Mouse (Mus musculus) liver, postnatal 0 days (tissue): ENCODE measurements around the gene Atad5. TPM values are rescaled to one million over a fixed set of nuclear protein-coding genes. Genes with fewer than 3 reads are reported as not detected.

Experiments
- ATAC-seq: fragments of 200-750 bp; cut with Nextera tagmentation; 2 replicates; pipeline ENCODE4 v1.8.0; 2017; ENCODE audit warnings: mild to moderate bottlenecking, moderate library complexity
- DNase-seq: peaks from one replicate; pipeline ENCODE4 v3.0.0-alpha.2; 2016
- H3K27ac ChIP-seq: fragments of 300-500 bp; sonication (generic); 2 replicates; pipeline ENCODE4 v1.5.1; 2014; ENCODE audit warnings: antibody characterized with exemption, moderate library complexity, mild to moderate bottlenecking, low read depth
- H3K27me3 ChIP-seq: fragments of 300-500 bp; sonication (generic); 2 replicates; pipeline ENCODE4 v1.6.1; 2014; ENCODE audit warnings: low read length, control low read depth, mixed read lengths; ENCODE audit not compliant: insufficient read depth
- H3K36me3 ChIP-seq: fragments of 300-500 bp; sonication (generic); replicated peaks from 2 replicates; pipeline ENCODE4 v1.6.1; 2014; ENCODE audit warnings: mild to moderate bottlenecking, control low read depth, low read length, moderate library complexity, mixed read lengths; ENCODE audit not compliant: insufficient read depth
- H3K4me1 ChIP-seq: fragments of 300-500 bp; sonication (generic); 2 replicates; pipeline ENCODE4 v1.6.1; 2014; ENCODE audit warnings: antibody characterized with exemption, mild to moderate bottlenecking, control low read depth; ENCODE audit not compliant: insufficient read depth
- H3K4me2 ChIP-seq: fragments of 300-500 bp; sonication (generic); 2 replicates; pipeline ENCODE4 v1.6.1; 2014; ENCODE audit warnings: low read depth, mild to moderate bottlenecking, low read length, moderate library complexity, mixed read lengths
- H3K4me3 ChIP-seq: fragments of 300-500 bp; sonication (generic); 2 replicates; pipeline ENCODE4 v1.5.1; 2014; ENCODE audit warnings: low read depth, low read length
- H3K9ac ChIP-seq: fragments of 300-500 bp; sonication (generic); replicated peaks from 2 replicates; pipeline ENCODE4 v1.6.1; 2014; ENCODE audit warnings: mild to moderate bottlenecking, moderate library complexity
- H3K9me3 ChIP-seq: fragments of 300-500 bp; sonication (generic); 2 replicates; pipeline ENCODE4 v1.6.1; 2016; ENCODE audit warnings: mild to moderate bottlenecking, control low read depth, low read length, mixed read lengths
- CTCF ChIP-seq: sonication (generic); IDR thresholded peaks from 2 replicates; pipeline ENCODE4 v1.5.1; 2016; ENCODE audit warnings: antibody characterized with exemption, low read depth
- EP300 ChIP-seq: IDR thresholded peaks from 2 replicates; pipeline ENCODE4 v1.6.1; 2016; ENCODE audit warnings: antibody characterized with exemption, low read depth, mild to moderate bottlenecking
- WGBS: fragments of 180-500 bp; shearing (Covaris S2); extraction: QIAGEN DNeasy Blood & Tissue Kit; methylation state at CpG from one replicate; pipeline ENCODE4 v1.1.7; 2014; ENCODE audit not compliant: insufficient replicate concordance; 5-methylcytosine and 5-hydroxymethylcytosine counted together
- polyA plus RNA-seq: library from polyadenylated mRNA; unstranded; fragments of >200 nt; fragmentation: Nextera tagmentation; extraction: Ambion mirVana; gene quantifications from 2 replicates; pipeline ENCODE4 v1.2.1, GENCODE M21; 2015

Atad5 gene
- polyA plus RNA-seq, 1 experiment from 2014 or later, result 4.9 TPM

- Histone ChIP-seq H3K4me1 (peaks cover 20% of the 10 kb centered on the region), H3K4me3 (no peak overlapping the region), H3K27me3 (no peaks in the 10 kb centered on the region), H3K9ac (no peak overlapping the region), H3K27ac (peak overlapping the region; percentile 55; the same call in 1 of the 2 replicates), H3K4me2 (no peak overlapping the region), H3K36me3 (peaks cover 11% of the 10 kb centered on the region), H3K9me3 (no peaks in the 10 kb centered on the region)
- no peak for ATAC-seq
- no peak for DNase-seq
- no peak for TF ChIP-seq EP300
- 58% methylated on average over 4 of the region's 4 CpGs for WGBS
Observed at GRCm38 (mm10) chr11:80168611-80169249, 79.5 kb downstream of the Atad5 start.

GRCm38 (mm10) chr11:80169629-80170028 lies 80.4 kb downstream of the Atad5 start:
- Histone ChIP-seq H3K27me3 (no peaks in the 10 kb centered on the region), H3K4me2 (no peak overlapping the region), H3K9ac (no peak overlapping the region), H3K27ac (no peak overlapping the region), H3K36me3 (peaks cover 11% of the 10 kb centered on the region), H3K4me3 (no peak overlapping the region), H3K9me3 (no peaks in the 10 kb centered on the region), H3K4me1 (peaks cover 21% of the 10 kb centered on the region)
- WGBS, result 66% methylated on average over 3 of the region's 3 CpGs
- ATAC-seq (no peak), DNase-seq (no peak)
- TF ChIP-seq CTCF (no peak), EP300 (no peak)

- no peak for DNase-seq
- 52% methylated on average over 5 of the region's 5 CpGs for WGBS
- no peak overlapping the region for H3K4me2 ChIP-seq
- H3K9me3 ChIP-seq, result no peaks in the 10 kb centered on the region
- peaks cover 21% of the 10 kb centered on the region for H3K4me1 ChIP-seq
- no peak overlapping the region for H3K9ac ChIP-seq
- no peak for ATAC-seq
- no peak overlapping the region for H3K4me3 ChIP-seq
- TF ChIP-seq CTCF (no peak), EP300 (no peak)
- H3K27ac ChIP-seq, result 0 out of 2 replicates have a peak overlapping the region, but pooled peaks have one; percentile 30
- H3K36me3 ChIP-seq, result peaks cover 10% of the 10 kb centered on the region
- H3K27me3 ChIP-seq, result no peaks in the 10 kb centered on the region
Observed at GRCm38 (mm10) chr11:80170351-80170750, 81.2 kb downstream of the Atad5 start.

GRCm38 (mm10) chr11:80171884-80172283 lies 82.7 kb downstream of the Atad5 start:
- Histone ChIP-seq H3K27me3 (no peaks in the 10 kb centered on the region), H3K4me3 (no peak overlapping the region), H3K4me2 (no peak overlapping the region), H3K36me3 (0 out of 2 replicates have a peak, but pooled peaks cover 2% of the 10 kb centered on the region), H3K9ac (no peak overlapping the region), H3K27ac (peak overlapping the region; percentile 81), H3K4me1 (peaks cover 21% of the 10 kb centered on the region), H3K9me3 (no peaks in the 10 kb centered on the region)
- ATAC-seq (peak; percentile 90), DNase-seq (peak; percentile 76)
- TF ChIP-seq EP300, result peak; percentile 72
- TF ChIP-seq CTCF, result no peak
- WGBS, result 63% methylated on average over 4 of the region's 4 CpGs

GRCm38 (mm10) chr11:80173963-80174670 lies 84.9 kb downstream of the Atad5 start:
- TF ChIP-seq EP300, result no peak
- no peak for TF ChIP-seq CTCF
- ATAC-seq, result peak; percentile 51
- DNase-seq, result peak; percentile 54
- H3K9ac ChIP-seq, result no peak overlapping the region
- no peaks in the 10 kb centered on the region for H3K9me3 ChIP-seq
- H3K4me3 ChIP-seq, result no peak overlapping the region
- H3K27ac ChIP-seq, result peak overlapping the region; percentile 46; the same call in 1 of the 2 replicates
- peaks cover 19% of the 10 kb centered on the region for H3K4me1 ChIP-seq
- 0 out of 2 replicates have a peak, but pooled peaks cover 3% of the 10 kb centered on the region for H3K36me3 ChIP-seq
- 51% methylated on average over 11 of the region's 11 CpGs for WGBS
- H3K27me3 ChIP-seq, result no peaks in the 10 kb centered on the region
- no peak overlapping the region for H3K4me2 ChIP-seq

GRCm38 (mm10) chr11:80176911-80177895 lies 88.0 kb downstream of the Atad5 start:
- TF ChIP-seq CTCF (no peak), EP300 (no peak)
- H3K27ac ChIP-seq, result peak overlapping the region; percentile 57; the same call in 1 of the 2 replicates
- DNase-seq (no peak), ATAC-seq (no peak)
- H3K4me2 ChIP-seq, result no peak overlapping the region
- H3K4me3 ChIP-seq, result no peak overlapping the region
- no peaks in the 10 kb centered on the region for H3K27me3 ChIP-seq
- 0 out of 2 replicates have a peak, but pooled peaks cover 3% of the 10 kb centered on the region for H3K36me3 ChIP-seq
- no peaks in the 10 kb centered on the region for H3K9me3 ChIP-seq
- 58% methylated on average over 11 of the region's 11 CpGs for WGBS
- H3K9ac ChIP-seq, result no peak overlapping the region
- H3K4me1 ChIP-seq, result peaks cover 11% of the 10 kb centered on the region
